Mouse (Mus musculus) spleen, adult 18-20 months (tissue): Measurements from ENCODE around the gene Card10.
A peak's percentile ranks its signal among the peaks of the same experiment; 100 is the strongest.

ENCODE experiments used
- DNase-seq, 2 experiments: peaks; one replicate each; pipeline ENCODE4 v3.0.0; 2022; ENCODE audit warnings: mixed read lengths in 2 of 2

The Card10 gene

DNA sequence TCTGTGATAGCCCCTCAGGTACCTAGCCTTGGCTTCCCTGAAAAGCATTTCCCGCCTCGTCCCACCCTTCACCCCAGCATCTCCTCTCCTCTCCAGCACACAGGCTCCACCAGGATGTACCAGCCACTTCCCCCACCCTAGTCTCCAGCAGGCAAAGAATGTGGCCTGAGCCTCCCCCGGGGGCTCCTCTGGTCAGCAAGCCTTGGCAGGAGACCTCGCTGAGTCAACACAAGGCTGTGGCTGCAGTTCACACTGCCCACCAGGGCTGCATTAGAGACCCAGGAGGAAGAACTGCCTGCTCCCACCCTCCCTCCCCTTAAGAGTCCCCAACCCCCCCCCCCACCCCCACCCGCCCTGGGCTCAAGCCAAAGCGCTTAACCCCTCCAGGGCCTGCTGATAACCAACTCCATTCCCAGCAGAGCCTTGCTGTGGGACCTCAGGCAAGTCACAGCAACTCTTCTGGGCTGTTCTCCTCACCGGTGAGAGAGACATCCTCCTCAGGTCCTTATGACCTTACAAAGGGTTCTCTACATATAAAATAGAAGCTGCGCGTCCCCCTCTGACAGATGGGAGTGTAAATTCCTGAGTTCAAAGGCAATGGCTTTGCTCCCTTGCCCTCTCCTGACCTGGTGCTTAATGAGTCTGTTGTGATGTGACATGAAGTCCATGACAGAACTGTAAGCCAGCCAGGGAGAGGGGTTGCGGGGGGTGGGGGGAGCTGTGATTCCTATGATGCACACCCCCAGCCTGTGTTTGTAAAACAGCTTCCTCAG lies 31.6 kb upstream of the Card10 start:
- DNase-seq: no peak

DNA sequence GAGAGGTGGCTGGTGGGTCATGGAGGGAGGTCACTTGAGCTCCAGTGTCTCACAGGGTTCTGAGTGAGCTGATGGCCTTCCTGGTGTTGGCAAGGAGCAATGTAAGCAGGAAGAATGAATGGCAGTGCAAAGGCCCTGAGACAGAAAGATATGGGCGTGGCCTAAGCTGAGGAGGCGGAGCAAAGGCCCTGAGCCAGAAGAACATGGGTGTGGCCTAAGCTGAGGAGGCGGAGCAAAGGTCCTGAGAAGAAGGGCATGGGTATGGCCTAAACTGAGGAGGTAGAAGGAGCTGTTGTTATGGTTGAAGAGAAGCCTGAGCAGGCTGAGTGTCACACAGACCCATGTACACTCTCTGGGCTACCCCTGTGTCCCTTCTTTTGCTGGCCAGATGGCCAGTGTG lies 30.7 kb upstream of the Card10 start:
- no peak for DNase-seq

DNA sequence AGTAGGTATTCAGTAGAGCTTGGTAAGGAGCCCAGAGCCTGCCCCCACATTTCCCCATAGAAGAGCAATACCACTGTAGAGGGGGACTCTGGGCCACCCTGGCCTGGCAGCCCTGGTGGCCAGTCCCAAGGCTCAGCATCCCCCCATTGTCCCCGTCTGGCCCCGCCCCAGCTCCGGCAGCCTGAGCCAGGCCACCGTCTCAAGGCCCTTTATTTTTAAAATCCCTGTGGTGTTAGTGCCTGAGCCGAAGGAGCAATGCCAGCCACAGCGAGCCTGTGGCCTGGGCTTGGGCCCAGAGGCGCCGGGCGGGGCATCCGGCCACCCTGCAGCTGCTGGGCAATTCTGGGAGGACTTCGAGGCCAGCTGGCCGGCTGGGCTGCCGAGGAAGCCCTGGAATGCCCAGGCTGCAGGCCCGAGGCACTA lies 29.9 kb upstream of the Card10 start:
- peak in 1 of 2 experiments; percentile 34 for DNase-seq

DNA sequence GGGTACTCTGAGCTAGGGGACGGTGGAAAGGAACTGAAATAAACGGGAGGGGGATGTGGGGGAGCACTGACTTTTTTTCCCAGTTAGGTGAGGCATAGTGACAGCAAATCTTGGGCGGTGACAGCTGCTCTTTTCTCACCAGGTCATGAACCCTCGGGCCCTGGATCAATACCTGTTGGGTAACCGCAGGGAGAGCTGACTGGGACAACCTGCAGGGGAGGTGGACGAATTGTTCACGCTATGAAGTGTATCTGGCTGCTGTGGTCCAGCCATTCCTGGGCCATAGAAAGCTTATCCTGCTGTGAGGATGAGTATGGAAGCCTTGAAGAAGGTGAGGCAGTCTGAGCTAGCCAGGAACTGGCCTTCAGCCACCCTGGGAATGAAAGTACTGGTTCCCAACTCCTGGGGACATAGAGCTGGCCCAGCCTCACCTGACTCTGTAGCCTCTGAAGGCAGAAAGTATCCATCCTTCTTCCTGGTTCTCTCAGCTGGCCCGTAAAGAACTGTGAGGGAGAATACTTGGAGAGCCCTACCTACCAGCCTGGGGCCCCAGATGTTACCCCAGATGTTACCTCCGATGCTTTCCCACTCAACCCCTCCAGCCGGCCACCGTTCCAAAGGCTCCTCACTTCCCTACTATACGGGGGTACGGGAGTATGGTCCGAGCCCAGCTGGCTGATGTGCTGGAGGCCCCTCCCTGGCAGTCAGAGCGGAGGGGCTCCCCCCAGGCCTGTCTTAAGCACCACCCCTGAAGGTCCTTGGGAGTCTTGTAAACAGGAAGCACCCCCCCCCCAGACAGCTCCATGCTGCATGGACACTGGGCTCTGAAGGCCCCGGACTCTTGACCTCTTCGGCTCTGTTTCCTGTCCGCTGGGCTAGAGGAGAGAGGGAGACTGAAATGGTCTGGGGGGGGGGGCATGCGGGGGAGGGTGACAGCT lies 29.1 kb upstream of the Card10 start:
- DNase-seq: no peak

DNA sequence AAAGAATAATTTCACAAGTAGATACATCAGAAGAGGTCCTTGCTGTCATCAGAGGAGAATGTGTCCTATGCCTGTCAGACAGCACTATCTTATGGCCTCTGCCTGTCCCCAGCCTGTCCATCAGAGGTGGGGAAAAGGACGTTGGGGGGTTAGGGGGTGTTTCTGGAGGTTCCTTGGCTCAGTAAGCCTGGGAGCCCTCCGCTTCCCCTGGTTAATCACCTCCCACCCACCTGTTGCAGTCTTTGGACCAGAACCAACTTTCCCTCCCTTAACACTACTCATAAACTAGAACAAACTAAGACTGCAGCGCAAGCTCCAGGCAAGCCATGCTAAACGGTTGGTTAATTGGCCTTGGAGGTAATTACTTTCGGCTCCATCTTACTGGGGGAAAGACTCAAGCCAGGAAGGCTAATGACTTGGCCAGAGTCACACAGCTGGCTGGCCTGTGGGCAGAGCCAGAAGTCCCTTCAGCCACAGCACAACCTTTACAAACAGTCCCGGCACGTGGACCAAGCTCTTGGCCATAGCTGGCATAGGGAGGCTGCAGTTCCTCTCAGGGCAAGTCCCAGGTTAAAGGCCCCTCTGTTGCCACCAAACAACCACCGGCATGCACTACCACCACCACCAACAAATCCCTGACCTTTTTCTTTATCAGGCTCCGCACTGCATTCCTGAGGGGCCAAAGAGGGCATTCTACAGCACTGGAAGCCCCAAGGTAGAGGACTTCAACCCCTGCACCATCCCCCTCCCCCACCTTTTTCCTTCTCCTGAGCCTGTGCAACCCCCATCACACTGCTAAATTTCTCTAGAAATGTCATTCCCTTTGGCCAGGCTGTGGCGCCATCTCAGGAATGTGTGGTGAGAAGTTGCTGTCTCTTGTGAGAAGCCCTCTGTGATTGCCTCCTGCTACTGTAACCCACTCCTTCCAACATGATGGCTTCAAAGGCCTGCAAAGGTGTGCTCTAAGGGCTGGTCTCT lies 28.2 kb upstream of the Card10 start:
- DNase-seq: no peak

DNA sequence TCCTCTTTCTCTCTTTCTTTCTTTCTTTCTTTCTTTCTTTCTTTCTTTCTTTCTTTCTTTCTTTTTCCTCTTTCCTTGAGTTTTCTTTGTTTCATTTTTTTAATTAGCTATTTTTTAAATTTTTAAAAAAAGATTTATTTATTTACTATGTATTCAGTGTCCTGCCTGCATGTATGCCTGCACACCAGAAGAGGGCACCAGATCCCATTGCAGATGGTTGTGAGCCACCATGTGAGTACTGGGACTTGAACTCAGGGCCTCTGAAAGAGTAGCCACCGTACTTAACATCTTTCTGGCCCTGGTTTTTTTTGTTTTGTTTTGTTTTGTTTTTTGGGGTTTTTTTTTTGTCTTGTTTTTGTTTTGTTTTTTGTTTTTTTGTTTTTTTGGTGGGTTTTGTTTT lies 26.8 kb upstream of the Card10 start:
- no peak for DNase-seq

DNA sequence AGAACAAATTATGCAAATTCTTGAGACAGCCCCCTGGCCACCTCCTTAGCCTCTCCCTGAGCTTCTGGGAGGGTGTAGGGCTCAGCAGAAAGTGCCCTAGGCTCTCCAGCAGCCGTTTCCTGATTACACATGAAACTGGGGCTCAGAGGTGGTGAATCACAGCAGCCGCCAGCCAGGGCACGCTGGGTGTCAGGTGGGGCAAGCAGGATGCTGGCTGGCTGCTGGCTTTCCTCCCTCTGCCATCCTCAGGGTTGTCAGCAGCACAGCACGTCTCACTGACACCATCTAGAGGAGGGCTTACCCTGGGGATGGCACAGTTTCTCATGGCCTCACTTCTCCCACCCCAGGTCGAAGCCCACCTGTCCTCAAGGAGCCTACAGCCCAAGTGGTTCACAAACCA lies 25.5 kb upstream of the Card10 start:
- no peak for DNase-seq

DNA sequence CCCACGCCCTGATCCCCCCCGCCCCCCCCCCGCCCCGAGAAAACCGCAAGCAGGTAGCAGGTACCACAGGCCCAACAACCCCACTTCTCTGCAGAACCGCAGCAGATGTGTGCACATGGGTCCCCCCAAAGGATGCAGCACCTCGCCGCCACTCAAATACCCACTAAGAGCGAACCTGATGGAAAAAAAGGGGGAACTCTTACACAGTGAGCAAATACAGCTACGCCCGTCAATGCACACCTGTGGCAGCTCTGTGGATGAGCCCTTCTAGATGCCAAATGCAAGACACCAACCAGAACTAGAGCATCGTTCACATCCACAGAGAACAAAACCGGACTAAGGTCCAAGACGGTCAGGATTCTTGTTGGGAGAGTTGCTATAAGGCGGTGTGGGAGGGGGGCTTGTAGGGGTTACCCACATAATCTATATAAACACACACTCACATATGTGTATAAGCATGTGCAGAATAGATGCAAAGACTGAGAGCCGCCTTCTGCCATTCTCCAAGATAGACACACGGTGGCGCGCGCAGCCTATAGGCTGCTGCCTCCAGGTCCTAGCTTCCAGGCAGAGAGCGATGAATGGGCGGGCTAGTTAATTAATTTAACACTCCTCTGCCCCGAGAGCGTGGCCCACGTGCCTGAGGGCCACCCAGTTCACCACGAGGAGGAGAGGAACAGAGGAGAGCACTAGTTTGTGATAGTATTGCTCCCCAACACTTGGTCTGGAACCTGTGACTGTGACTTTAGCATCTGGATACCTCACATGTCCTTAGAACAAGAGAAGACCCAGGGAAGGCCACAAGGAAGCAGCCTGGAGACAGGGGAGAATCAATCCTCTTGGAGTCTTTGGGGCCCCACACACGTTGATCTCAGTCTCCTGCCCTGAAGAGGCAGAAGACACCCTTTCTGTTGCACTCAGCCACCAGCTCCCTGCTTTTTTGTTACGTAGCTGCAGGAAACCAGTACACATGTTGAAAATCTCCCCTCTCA lies 23.7 kb upstream of the Card10 start:
- DNase-seq: peak in 1 of 2 experiments; percentile 59

DNA sequence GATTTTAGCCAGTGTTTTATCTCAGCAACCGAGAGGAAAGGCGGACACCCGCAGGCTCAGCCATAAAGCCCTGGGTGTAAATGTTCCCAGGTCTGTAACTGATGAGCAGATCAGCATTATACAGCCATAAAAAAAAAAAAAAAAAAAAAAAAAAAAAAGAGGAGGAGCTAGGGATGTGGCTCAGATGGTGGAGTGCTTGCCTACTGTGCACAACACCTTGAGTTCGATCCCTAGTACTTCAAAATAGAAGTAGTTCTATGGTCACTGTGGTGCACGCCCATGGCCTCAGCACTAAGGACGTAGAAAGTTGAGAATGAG lies 13.2 kb upstream of the Card10 start:
- DNase-seq: no peak

DNA sequence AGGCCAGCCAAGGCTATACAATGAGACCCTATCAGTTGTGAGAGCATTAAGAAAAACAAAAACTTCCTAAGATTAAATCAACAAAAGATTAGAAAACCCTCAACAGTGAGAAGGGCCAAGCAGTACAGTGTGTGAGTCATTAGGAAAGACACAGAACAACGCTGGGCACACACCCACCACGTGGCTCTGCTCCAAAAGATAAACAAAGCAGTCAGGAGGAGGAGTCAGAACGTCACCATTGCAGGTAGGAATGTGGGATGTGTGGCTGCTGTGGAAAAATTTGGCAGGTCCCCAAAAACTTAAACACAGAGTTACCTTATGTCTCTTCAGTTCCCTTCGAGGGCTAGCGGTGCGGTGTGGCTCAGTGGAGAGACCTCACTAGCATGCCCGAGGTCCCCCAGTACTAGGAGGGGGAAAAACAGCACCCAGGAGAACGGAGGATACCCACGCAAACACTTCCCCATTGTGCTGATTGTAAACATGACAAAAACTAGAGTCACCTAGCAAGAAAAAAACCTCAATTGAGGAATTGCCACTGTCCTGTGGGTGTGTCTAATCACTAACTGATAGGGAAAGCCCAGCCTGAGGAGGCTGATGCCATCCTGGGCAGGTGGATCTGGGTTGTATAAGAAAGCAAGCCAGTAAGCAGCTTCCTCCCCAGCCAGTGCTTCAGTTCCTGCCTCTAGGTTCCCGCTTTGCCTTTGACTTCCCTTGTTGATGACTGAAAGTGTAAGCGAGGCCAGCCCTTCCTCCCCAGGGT lies 12.7 kb upstream of the Card10 start:
- DNase-seq: no peak

DNA sequence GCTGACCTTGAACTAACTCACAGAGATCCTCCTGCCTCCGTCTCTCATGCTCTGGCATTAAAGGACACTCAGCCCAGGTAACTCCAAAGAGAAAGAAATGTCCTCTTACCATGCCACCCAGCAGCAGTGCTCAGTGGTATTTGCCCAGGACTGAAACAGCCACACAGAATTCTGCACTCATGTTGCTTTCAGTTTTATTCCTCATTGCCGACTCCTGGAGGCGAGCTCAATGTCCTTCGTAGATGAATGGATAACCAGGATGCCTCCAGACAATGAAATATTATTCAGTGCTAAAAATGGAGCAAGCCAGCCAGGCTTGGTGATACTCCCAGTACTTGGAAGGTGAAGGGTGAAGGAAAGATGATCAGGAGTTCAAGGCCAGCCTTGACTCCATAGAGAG lies 10.8 kb upstream of the Card10 start:
- DNase-seq: no peak

DNA sequence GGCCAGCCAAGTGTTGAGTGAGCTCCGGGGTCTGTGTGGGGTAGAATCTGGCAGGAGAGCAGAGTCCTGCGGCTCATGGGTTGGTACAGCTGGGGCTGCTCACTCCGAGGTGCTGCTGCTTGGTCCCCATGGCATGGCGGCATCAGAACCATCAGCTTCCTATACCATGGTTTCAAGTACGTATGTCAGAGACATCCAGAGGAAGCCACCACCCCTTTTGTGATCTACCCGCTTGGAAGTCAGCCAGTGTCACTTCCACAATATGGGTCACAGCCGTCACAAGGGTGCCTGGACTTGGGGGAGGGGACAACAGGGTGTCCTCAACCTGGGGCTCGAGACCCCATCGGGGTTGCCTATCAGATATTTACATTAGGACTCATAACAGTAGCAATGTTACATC lies 7.3 kb upstream of the Card10 start:
- no peak for DNase-seq

DNA sequence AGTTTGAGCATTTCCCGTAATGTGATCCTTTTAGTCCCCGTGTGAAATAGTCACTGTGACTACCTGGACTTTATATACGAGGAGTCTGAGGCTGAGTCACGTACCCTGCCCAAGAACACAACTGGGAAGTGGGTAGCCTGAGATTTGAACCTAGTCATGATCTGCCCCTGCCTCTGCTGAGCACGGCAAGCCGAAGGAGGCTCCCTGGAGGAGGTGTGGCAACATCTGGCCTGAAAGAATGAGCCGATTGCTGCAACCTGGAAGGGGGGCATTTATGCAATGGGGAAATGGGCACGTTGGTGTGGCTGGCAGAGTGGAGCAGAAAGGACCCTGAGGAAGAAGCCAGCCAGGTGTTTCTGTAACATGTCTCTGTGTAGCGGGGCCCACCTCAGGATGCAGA lies 6.9 kb upstream of the Card10 start:
- DNase-seq: no peak

DNA sequence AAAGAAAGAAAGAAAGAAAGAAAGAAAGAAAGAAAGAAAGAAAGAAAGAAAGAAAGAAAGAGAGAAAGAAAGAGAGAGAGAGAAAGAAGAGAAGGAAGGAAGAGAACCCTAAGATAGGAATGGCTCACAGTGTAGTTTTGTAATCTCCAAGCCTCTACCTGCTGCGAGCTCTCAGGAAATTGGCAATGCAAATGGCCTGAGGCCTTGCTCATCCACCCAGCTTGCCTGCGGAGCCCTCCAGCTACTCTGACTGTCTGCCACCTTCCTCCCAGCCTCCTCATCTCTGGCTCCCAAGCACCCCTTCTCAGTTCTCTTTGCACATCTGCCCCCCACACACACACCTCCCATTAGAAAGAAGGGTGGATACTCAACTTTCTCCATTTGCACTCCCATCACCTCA lies 6.1 kb upstream of the Card10 start:
- DNase-seq: no peak

DNA sequence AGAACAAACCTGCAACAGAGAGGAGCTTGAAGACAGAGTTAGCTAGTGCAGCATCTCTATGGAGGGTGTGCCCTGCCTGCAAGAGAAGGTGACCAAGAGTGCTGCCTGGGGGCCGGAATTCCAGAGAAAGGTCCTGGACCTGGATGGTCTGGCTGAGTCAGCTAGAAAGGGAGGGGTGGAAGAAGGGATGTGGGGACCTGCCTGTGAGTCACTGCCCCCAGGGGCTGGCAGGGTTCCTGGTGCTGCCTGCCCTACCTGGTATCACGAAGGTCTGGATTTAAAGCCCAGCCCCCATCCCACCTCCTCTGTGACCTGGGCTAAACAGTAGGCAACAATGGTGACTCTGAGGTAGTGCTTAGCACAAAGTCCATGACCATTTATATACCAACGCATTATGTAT lies 4.3 kb upstream of the Card10 start:
- DNase-seq: no peak

DNA sequence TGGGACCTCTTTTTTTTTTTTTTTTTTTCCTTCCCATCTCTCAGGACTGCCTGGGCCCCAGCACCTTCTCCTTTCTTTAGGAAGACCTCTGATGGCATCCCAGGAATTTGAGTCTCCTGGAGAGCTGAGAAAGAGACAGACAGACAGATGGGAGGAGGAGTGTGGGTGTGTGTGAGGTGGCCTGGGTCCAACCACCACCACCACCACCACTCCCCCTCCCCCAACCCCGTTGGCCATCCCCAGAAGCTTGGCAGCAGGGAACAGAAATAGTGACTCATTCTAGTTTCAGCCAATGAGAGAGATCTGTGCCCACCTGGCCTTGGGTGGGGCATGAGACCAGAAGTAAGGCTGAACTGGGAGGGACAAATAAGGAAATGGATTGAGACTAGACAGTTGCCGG lies 3.8 kb upstream of the Card10 start:
- DNase-seq: no peak

DNA sequence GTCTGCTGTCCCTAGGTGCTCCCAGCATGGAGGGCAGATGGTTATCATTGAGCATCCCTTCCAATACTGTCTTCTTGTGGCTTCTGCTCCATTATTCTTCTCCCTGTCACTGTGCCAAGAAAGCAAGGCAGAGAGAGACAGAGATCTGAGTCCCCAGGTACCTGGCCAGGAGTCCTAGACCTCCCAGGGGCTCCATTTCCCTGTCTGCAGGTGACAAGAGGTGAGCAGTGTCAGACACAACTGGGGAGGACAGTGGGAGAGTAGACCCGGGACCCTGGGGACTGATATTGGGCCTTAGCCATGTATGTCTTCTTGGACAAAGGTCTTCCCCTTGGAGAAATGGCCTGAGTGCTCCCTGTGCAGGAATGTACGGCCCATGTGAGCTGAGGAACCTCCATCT lies 2.5 kb upstream of the Card10 start:
- DNase-seq: no peak

DNA sequence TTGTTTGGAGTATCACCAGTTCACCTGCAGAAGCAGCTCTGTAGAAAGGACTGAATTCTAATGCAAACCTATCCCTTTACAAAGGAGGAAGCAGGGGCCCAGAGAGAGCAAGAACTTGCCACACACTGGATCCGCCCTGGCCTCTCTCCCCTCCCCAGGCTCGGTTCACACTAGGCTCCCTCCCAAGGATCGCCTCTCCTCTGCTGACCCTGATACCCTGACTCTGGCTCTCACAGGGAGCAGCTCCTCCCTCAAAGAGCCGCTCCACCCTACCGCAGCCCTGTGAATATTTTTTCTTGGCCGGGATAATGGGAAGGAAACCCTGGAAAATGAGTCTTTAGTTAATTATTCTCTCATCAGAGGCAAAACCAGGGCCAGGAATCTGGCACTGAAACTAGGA lies 1.5 kb upstream of the Card10 start:
- DNase-seq: no peak

DNA sequence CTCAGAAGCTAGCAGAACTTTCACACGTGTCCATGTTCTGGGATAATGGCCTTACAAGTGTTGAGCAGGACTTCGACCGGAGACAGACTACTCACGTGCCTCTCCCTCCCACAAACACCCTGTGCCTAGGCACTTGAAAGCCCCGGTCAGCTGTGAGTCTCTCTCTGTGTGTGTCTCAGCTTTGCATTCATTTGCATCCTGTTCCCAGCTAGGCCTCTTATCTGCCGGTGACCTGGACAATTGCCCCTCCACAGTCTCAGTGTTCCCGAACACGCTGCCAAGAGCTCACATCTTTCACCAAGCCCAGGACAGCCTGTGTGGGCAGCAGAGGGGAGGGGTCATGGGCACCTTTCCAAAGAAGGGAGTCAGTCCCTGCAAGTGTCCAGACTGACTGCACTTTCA lies 658 bp upstream of the Card10 start:
- no peak for DNase-seq

DNA sequence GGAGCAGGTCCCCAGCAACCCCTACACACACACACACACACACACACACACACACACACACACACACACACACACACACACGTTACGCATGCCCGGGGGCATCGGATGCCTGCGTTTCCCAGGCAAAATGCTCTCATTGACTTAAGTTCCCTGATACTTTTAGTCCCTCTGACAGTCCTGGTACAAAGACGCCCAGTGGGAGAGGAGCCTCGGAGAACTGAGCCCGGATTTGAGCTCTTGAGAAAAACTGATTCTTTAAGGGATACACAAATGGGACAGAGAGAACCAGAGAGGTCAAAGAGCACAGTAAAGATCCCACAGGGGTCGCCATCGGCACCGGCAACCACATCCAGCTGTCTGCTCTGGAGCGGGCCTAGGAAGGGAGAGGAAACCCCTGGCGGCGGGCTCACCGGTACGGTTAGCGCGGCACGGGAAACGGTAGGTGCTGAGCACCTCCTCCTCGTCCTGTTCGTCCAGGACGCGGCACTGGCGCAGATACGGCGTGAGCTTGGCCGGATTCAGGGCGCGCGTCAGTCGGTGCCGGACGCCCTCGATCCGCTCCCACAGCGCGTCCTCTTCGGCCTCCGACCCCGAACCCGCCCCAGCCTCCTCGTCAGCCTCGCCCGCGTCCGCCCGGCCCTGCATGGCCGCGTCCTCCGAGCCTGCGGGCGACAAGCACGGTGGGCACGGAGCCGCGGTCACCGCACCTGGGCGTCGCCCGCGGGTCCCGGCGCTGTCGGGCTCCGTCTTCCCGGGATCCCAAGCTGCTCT lies 686 bp downstream of the Card10 start:
- DNase-seq: peak in 1 of 2 experiments; percentile 24
